Mouse (Mus musculus) C2C12 (cell line): ENCODE results near the gene Gtse1.

Source experiments
- CTCF ChIP-seq: IDR thresholded peaks from one replicate; pipeline ENCODE4 v1.5.1; 2011; ENCODE audit not compliant: control insufficient read depth, insufficient read depth, insufficient read length
- MAX ChIP-seq: IDR thresholded peaks from one replicate; pipeline ENCODE4 v1.6.1; 2011; ENCODE audit warnings: mild to moderate bottlenecking, control low read depth
- USF1 ChIP-seq: IDR thresholded peaks from one replicate; pipeline ENCODE4 v1.6.1; 2011; ENCODE audit warnings: low read depth, mild to moderate bottlenecking, control low read depth, moderate library complexity

DNA sequence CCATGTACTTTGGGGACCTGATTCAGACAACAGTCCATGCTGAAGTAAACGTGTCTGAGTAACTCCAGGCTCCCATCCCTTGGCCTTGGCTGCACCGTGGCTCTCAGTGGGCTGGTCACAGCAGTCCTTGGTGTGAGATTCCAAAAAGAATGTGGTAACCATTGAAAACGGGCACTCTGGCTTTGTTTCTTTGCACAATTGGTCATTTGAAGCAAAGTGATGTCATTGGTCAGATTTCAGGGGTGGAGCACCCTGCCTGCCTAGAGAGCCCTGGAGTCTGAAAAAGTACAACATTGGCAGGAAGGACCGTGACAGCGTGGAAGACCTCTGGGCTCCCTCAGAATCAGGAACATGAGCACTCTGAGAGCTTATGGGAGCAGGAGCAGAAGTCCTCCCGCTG lies 39.9 kb downstream of the Gtse1 start:
- TF ChIP-seq CTCF (no peak), USF1 (no peak), MAX (no peak)
